Mouse (Mus musculus) MEL (cell line): ENCODE data around the gene Grcc10. TPM values are rescaled to one million over a fixed set of nuclear protein-coding genes. Genes with fewer than 3 reads are reported as not detected.
A peak's percentile ranks its signal among the peaks of the same experiment; 100 is the strongest.

Experiments
- DNase-seq: peaks from one replicate; pipeline ENCODE4 v3.0.0; 2011; ENCODE audit warnings: low read depth, low spot score
- H3K27ac ChIP-seq: 2 replicates; pipeline ENCODE4 v1.5.1; 2012; ENCODE audit warnings: low read depth, mild to moderate bottlenecking, control low read depth, low read length, moderate library complexity; ENCODE audit not compliant: control insufficient read depth
- H3K27me3 ChIP-seq, 2 experiments: fragments of 150-350 bp in 1 of 2; sonication (generic) in 1 of 2; 2 replicates each; pipeline ENCODE4 v1.6.1; 2012; ENCODE audit warnings: low read length in 2 of 2, mild to moderate bottlenecking in 2 of 2, improper control_type of control experiment in 1 of 2, moderate library complexity in 1 of 2; ENCODE audit not compliant: insufficient read depth in 2 of 2, control insufficient read depth in 1 of 2
- H3K36me3 ChIP-seq, 2 experiments: 2 replicates each; pipeline ENCODE4 v1.6.1; 2012 to 2014; ENCODE audit warnings: low read length in 2 of 2, improper control_type of control experiment in 1 of 2, inconsistent platforms in 1 of 2, mild to moderate bottlenecking in 1 of 2; ENCODE audit not compliant: insufficient read depth in 2 of 2, control insufficient read depth in 1 of 2
- H3K4me1 ChIP-seq, 2 experiments: fragments of 150-350 bp in 1 of 2; sonication (generic) in 1 of 2; 2 replicates each; pipeline ENCODE4 v1.6.1; 2012; ENCODE audit warnings: low read length in 2 of 2, improper control_type of control experiment in 1 of 2, mild to moderate bottlenecking in 1 of 2; ENCODE audit not compliant: insufficient read depth in 2 of 2, control insufficient read depth in 1 of 2
- H3K4me3 ChIP-seq, 2 experiments: fragments of 150-350 bp in 1 of 2; sonication (generic) in 1 of 2; 2 replicates each; pipeline ENCODE4 v1.5.1; 2012; ENCODE audit warnings: low read depth in 2 of 2, low read length in 2 of 2, mild to moderate bottlenecking in 2 of 2, moderate library complexity in 2 of 2, control low read depth in 1 of 2, improper control_type of control experiment in 1 of 2; ENCODE audit not compliant: control insufficient read depth in 1 of 2, insufficient read depth in 1 of 2
- H3K79me2 ChIP-seq: 2 replicates; pipeline ENCODE4 v1.6.1; 2012; ENCODE audit warnings: mild to moderate bottlenecking, low read length, moderate library complexity; ENCODE audit not compliant: control insufficient read depth, poor library complexity, insufficient read depth
- H3K9ac ChIP-seq: 2 replicates; pipeline ENCODE4 v1.6.1; 2012; ENCODE audit warnings: low read depth, mild to moderate bottlenecking, control low read depth, low read length, moderate library complexity; ENCODE audit not compliant: control insufficient read depth, poor library complexity, severe bottlenecking
- H3K9me3 ChIP-seq: fragments of 150-350 bp; sonication (generic); replicated peaks from 2 replicates; pipeline ENCODE4 v1.6.1; 2012; ENCODE audit warnings: mild to moderate bottlenecking, low read length, improper control_type of control experiment, moderate library complexity; ENCODE audit not compliant: insufficient read depth
- CHD1 ChIP-seq: IDR thresholded peaks from 2 replicates; pipeline ENCODE4 v1.6.1; 2012; ENCODE audit warnings: low read depth, mild to moderate bottlenecking, inconsistent platforms, low read length, improper control_type of control experiment
- CTCF ChIP-seq, 3 experiments: IDR thresholded peaks in 2 of 3; conservative IDR thresholded peaks in 1 of 3; 2 replicates each; pipeline ENCODE4 v1.5.1; 2011 to 2012; ENCODE audit warnings: low read length in 3 of 3, low read depth in 2 of 3, mild to moderate bottlenecking in 2 of 3, improper control_type of control experiment in 1 of 3, inconsistent platforms in 1 of 3, mixed read lengths in 1 of 3, moderate library complexity in 1 of 3; ENCODE audit not compliant: control insufficient read depth in 1 of 3, insufficient read depth in 1 of 3, poor library complexity in 1 of 3, severe bottlenecking in 1 of 3
- ELF1 ChIP-seq: IDR thresholded peaks from 2 replicates; pipeline ENCODE4 v1.6.1; 2014; ENCODE audit warnings: low read depth, mild to moderate bottlenecking, inconsistent platforms, low read length, improper control_type of control experiment, moderate library complexity
- GABPA ChIP-seq: IDR thresholded peaks from 2 replicates; pipeline ENCODE4 v1.6.1; 2012; ENCODE audit warnings: low read depth, mild to moderate bottlenecking, inconsistent platforms, low read length, improper control_type of control experiment, moderate library complexity
- GATA1 ChIP-seq: IDR thresholded peaks from 2 replicates; pipeline ENCODE4 v1.6.1; 2011; ENCODE audit warnings: low read depth, low read length, improper control_type of control experiment
- JUND ChIP-seq: IDR thresholded peaks from 2 replicates; pipeline ENCODE4 v1.6.1; 2011; ENCODE audit warnings: low read depth, mild to moderate bottlenecking, improper control_type of control experiment, low read length
- MAFK ChIP-seq: IDR thresholded peaks from 2 replicates; pipeline ENCODE4 v1.6.1; 2011; ENCODE audit warnings: low read depth, mild to moderate bottlenecking, low read length, improper control_type of control experiment, borderline replicate concordance
- MAZ ChIP-seq: IDR thresholded peaks from 2 replicates; pipeline ENCODE4 v1.6.1; 2012; ENCODE audit warnings: low read depth, mild to moderate bottlenecking, inconsistent platforms, low read length, improper control_type of control experiment
- MEF2A ChIP-seq: IDR thresholded peaks from 2 replicates; pipeline ENCODE4 v1.6.1; 2014; ENCODE audit warnings: low read depth, mild to moderate bottlenecking, inconsistent platforms, low read length, improper control_type of control experiment; ENCODE audit not compliant: poor library complexity, insufficient replicate concordance, severe bottlenecking; ENCODE audit errors: extremely low read depth
- MYB ChIP-seq: IDR thresholded peaks from 2 replicates; pipeline ENCODE4 v1.6.1; 2011; ENCODE audit warnings: mild to moderate bottlenecking, low read depth, low read length, improper control_type of control experiment
- NELFE ChIP-seq: IDR thresholded peaks from 2 replicates; pipeline ENCODE4 v1.6.1; 2011; ENCODE audit warnings: low read depth, low read length, improper control_type of control experiment
- POLR2A ChIP-seq, 2 experiments: IDR thresholded peaks; 2 replicates each; pipeline ENCODE4 v1.6.1; 2011 to 2012; ENCODE audit warnings: low read length in 2 of 2, mild to moderate bottlenecking in 2 of 2, control low read depth in 1 of 2, improper control_type of control experiment in 1 of 2, low read depth in 1 of 2, moderate library complexity in 1 of 2; ENCODE audit not compliant: control insufficient read depth in 1 of 2, insufficient read depth in 1 of 2, poor library complexity in 1 of 2
- POLR2AphosphoS2 ChIP-seq: IDR thresholded peaks from 2 replicates; pipeline ENCODE4 v1.6.1; 2011; ENCODE audit warnings: low read length, improper control_type of control experiment
- POLR2AphosphoS5 ChIP-seq: IDR thresholded peaks from 2 replicates; pipeline ENCODE4 v1.6.1; 2012; ENCODE audit warnings: low read depth, borderline replicate concordance, mild to moderate bottlenecking, inconsistent platforms, low read length, moderate library complexity, mixed read lengths
- RAD21 ChIP-seq: IDR thresholded peaks from 2 replicates; pipeline ENCODE4 v1.6.1; 2011; ENCODE audit warnings: mild to moderate bottlenecking, low read depth, low read length, improper control_type of control experiment
- RCOR1 ChIP-seq: IDR thresholded peaks from 2 replicates; pipeline ENCODE4 v1.6.1; 2012; ENCODE audit warnings: low read depth, mild to moderate bottlenecking, inconsistent platforms, low read length, improper control_type of control experiment
- SIN3A ChIP-seq: IDR thresholded peaks from 2 replicates; pipeline ENCODE4 v1.6.1; 2012; ENCODE audit warnings: low read length, improper control_type of control experiment, inconsistent platforms
- SMC3 ChIP-seq: IDR thresholded peaks from 2 replicates; pipeline ENCODE4 v1.6.1; 2011; ENCODE audit warnings: low read depth, low read length, improper control_type of control experiment
- TAL1 ChIP-seq: IDR thresholded peaks from 2 replicates; pipeline ENCODE4 v1.6.1; 2012; ENCODE audit warnings: mild to moderate bottlenecking, inconsistent platforms, low read length, moderate library complexity, mixed read lengths
- USF1 ChIP-seq: IDR thresholded peaks from 2 replicates; pipeline ENCODE4 v1.6.1; 2014; ENCODE audit warnings: low read depth, mild to moderate bottlenecking, inconsistent platforms, low read length, improper control_type of control experiment, moderate library complexity
- ZC3H11A ChIP-seq: IDR thresholded peaks from 2 replicates; pipeline ENCODE4 v1.6.1; 2012; ENCODE audit warnings: low read depth, mild to moderate bottlenecking, inconsistent platforms, low read length, improper control_type of control experiment
- ZKSCAN1 ChIP-seq: IDR thresholded peaks from 2 replicates; pipeline ENCODE4 v1.6.1; 2012; ENCODE audit warnings: low read depth, mild to moderate bottlenecking, inconsistent platforms, low read length, improper control_type of control experiment, moderate library complexity
- ZMIZ1 ChIP-seq: IDR thresholded peaks from 2 replicates; pipeline ENCODE4 v1.6.1; 2012; ENCODE audit warnings: low read depth, mild to moderate bottlenecking, inconsistent platforms, low read length, improper control_type of control experiment, moderate library complexity
- ZNF384 ChIP-seq: IDR thresholded peaks from 2 replicates; pipeline ENCODE4 v1.6.1; 2012; ENCODE audit warnings: low read depth, mild to moderate bottlenecking, inconsistent platforms, low read length, improper control_type of control experiment
- polyA plus RNA-seq, 2 experiments: library from polyadenylated mRNA; stranded (reverse) in 1 of 2; unstranded in 1 of 2; fragments of >175 nt in 1 of 2; fragments of >200 nt in 1 of 2; gene quantifications; 2 replicates each; pipeline versions ENCODE4 v1.2.1 to v1.2.4; 2012; ENCODE audit warnings: low replicate concordance in 2 of 2, low read depth in 1 of 2; ENCODE audit not compliant: insufficient read length in 2 of 2, insufficient read depth in 1 of 2, missing spikeins in 1 of 2
- total RNA-seq: library from RNA; depleted of rRNA; stranded (reverse); fragments of 300-350 nt; gene quantifications from 2 replicates; pipeline ENCODE4 v1.2.3, GENCODE M21; 2012

Gene Grcc10
- total and polyA plus RNA-seq, 3 experiments: 57.4 to 62.9 TPM; not detected in 1

DNA sequence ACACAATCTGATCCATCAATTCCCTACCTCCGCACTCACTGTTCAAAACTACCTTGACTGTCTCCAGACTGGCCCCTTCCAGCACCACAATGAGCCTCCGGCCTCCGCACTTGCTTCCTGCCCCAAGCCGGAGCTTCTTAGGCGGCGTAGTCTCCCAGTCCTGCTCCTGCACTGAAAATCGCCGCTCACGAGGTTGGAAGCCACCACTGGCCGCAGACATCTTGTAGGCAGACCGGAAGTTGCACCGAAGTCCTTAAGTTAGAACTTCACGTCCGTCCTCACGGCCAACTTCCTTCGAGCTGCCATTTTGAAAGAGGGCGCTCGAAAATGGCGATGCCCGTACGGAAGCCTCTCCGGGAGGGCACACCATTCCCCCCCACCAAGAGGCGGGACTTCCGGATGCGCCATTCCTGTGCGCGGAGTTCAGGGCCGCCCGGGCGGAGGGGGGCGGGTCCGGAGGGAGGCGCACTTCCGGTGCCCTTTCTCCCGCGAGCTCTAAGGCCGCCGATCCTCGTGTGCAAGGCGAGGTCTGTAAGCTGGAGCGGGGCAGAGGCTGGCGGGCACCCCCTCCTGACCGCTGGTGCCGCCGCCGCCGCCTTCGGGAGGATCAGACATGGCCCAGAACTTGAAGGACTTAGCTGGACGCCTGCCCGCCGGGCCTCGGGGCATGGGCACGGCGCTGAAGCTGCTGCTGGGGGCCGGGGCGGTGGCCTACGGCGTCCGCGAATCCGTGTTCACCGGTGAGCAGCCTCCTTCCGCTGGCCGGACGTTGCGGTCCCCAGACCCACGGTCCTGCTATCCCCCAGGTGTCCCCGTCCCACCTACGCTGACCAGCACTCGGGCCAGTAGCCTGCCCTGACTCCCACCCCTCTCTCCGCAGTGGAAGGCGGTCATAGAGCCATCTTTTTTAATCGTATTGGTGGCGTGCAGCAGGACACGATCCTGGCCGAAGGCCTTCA, 29.1 kb downstream of the Grcc10 start, which contains the start of the genes Emg1 and Phb2 (continued):
- TF ChIP-seq JUND: no peak
- no peak for TF ChIP-seq USF1
- TF ChIP-seq ZKSCAN1: no peak
- no peak for TF ChIP-seq RAD21
- peak; percentile 67; the same call in 1 of the 2 replicates for TF ChIP-seq RCOR1

DNA sequence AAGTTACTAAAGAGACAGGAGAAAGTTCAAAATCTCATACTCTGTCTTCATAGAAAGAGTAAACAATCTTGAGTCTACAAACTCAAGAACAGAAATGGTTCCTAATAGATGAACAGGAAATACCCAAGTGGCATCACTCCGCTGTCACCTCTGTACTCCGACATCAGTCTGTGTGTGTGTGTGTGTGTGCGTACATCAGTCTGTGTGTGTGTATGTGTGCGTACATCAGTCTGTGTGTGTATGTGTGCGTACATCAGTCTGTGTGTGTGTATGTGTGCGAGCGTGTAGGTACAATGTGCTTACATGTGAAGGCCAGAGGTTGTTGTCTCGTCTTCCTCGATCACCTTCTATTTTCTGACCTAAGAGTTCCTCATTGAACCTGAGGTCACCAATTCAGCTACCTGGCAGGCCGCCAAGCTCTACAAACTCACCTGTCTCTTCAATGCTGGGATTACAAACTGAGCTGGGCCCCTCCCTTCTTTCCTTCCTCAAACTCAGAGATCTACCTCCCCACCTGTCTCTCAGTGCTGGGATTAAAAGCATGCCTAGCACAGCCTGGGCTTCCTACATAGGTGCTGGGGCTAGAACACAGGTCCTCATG, 32.8 kb downstream of the Grcc10 start:
- H3K79me2 ChIP-seq: peaks cover 66% of the 10 kb centered on the region
- no peaks in the 10 kb centered on the region for H3K27me3 ChIP-seq
- no peak overlapping the region for H3K4me3 ChIP-seq
- no peak overlapping the region for H3K9ac ChIP-seq
- DNase-seq: no peak
- TF ChIP-seq MAZ (no peak), RCOR1 (no peak), POLR2A (IDR thresholded peaks at IDR 0.05; ENCODE audit: control insufficient read depth in 1 of 2, insufficient read depth in 1 of 2, low read depth in 1 of 2, low read length in 2 of 2, poor library complexity in 1 of 2) (peak in 1 of 2 experiments; percentile 22; a peak in 1 of 4 replicates), ZMIZ1 (0 out of 2 replicates have a peak, but pooled peaks have one; percentile 24), POLR2AphosphoS5 (0 out of 2 replicates have a peak, but pooled peaks have one; percentile 75), GATA1 (no peak), ZC3H11A (no peak)
- TF ChIP-seq, all 39 proteins: peak for 3
- no peak overlapping the region for H3K27ac ChIP-seq
- peaks cover 5 to 13% of the 10 kb centered on the region in 2 experiments; a peak in 3 of 4 replicates for H3K4me1 ChIP-seq
- peaks cover 8 to 31% of the 10 kb centered on the region in 2 experiments for H3K36me3 ChIP-seq
- no peaks in the 10 kb centered on the region for H3K9me3 ChIP-seq

DNA sequence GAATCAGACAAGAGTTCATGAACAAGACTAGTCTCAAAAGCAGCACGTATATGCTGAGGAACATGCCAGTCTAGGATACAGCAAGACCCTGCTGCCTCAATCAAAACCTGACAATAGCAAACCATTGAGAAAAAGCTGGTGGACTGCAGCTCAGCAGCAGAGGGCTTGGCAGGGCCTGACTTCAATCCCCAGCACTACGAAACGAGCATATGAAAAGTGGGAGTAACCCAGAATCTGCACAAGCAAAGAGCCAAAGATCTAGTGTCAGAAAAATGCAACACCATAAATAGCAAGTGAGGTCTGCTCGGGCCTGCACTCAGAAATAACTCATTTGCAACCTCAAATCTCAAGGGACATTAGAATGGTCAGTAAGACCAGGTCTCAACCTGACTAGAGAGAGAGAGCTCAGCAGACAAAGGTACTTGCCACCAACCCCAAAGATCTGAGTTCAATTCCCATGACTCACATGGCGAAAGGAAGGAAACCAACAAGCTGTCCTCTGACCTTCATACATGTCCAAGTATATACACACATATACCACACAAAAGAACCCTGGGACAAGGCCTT, 35.0 kb downstream of the Grcc10 start:
- H3K27me3 ChIP-seq: no peaks in the 10 kb centered on the region
- H3K27ac ChIP-seq: no peak overlapping the region
- H3K9ac ChIP-seq: no peak overlapping the region
- peaks cover 45% of the 10 kb centered on the region for H3K79me2 ChIP-seq
- H3K36me3 ChIP-seq: peaks cover 12 to 36% of the 10 kb centered on the region in 2 experiments
- no peaks in the 10 kb centered on the region for H3K9me3 ChIP-seq
- TF ChIP-seq SMC3 (0 out of 2 replicates have a peak, but pooled peaks have one; percentile 3), CHD1 (no peak), ELF1 (no peak), CTCF (IDR thresholded peaks at IDR 0.05 in 2 of 3, conservative IDR thresholded peaks at IDR 0.05 in 1 of 3; ENCODE audit: control insufficient read depth in 1 of 3, insufficient read depth in 1 of 3, low read depth in 2 of 3, low read length in 3 of 3, poor library complexity in 1 of 3, severe bottlenecking in 1 of 3) (no peak), NELFE (no peak), SIN3A (no peak), TAL1 (no peak), MYB (no peak), GABPA (no peak), RAD21 (no peak), ZMIZ1 (no peak; the same call in none of the 2 replicates), MEF2A (no peak), MAFK (no peak), USF1 (no peak), POLR2AphosphoS5 (no peak), ZNF384 (no peak), POLR2AphosphoS2 (0 out of 2 replicates have a peak, but pooled peaks have one; percentile 31)
- peaks cover 5 to 12% of the 10 kb centered on the region in 2 experiments; a peak in 3 of 4 replicates for H3K4me1 ChIP-seq
- H3K4me3 ChIP-seq: no peak overlapping the region
- no peak for DNase-seq
